Mouse (Mus musculus): ENCODE measurements around the gene Parp16. TPM values are rescaled to one million over a fixed set of nuclear protein-coding genes. Genes with fewer than 3 reads are reported as not detected.
A peak's percentile ranks its signal among the peaks of the same experiment; 100 is the strongest.
"Not testable (repeated sequence)": the region's sequence is repeated elsewhere in the genome, so short reads cannot be mapped to it uniquely, and the experiment has no call there.

The Parp16 gene
- total RNA-seq, 2 experiments from 2014 or later: 3.6 to 3.9 TPM

- Histone ChIP-seq H3K27ac (peak overlapping the region; percentile 88), H3K4me3 (peak overlapping the region; percentile 40)
- intact Hi-C loops (cut with DNase I): no loop called here
- no peak for TF ChIP-seq CTCF (IDR thresholded peaks at IDR 0.05)
- DNase-seq: peak; percentile 73
These were observed 22.5 kb downstream of the Parp16 start for GRCm38 (mm10) chr9:65217661-65218060.

- DNase-seq: no peak
- intact Hi-C loops (cut with DNase I): no loop called here
- H3K4me3 ChIP-seq: peak overlapping the region; percentile 40; the same call in 1 of the 2 replicates
These were observed 23.8 kb downstream of the Parp16 start for GRCm38 (mm10) chr9:65218916-65219315.

GRCm38 (mm10) chr9:65220398-65220797 lies 25.2 kb downstream of the Parp16 start:
- intact Hi-C loops (cut with DNase I): loop anchor here (10.0 kb wide), 1 partner anchor 214 kb away; the partner anchor contains the start of gene Mtfmt
- not testable (repeated sequence) for H3K4me3 ChIP-seq, H3K27ac ChIP-seq, DNase-seq

More at GRCm38 (mm10) chr9:65218916-65219315, 23.8 kb downstream of the Parp16 start:
- peak overlapping the region; percentile 88 for H3K27ac ChIP-seq
- no peak for TF ChIP-seq CTCF (IDR thresholded peaks at IDR 0.05)

- DNase-seq: no peak
- H3K4me3 ChIP-seq: no peak overlapping the region
- no peak for TF ChIP-seq CTCF (IDR thresholded peaks at IDR 0.05)
- no peak overlapping the region for H3K27ac ChIP-seq
- intact Hi-C loops (cut with DNase I): loop anchor here (10.0 kb wide), 1 partner anchor 211 kb away; the partner anchor contains the start of gene Mtfmt
These were observed 28.8 kb downstream of the Parp16 start for GRCm38 (mm10) chr9:65223927-65224326.

- H3K27ac ChIP-seq: no peak overlapping the region
- DNase-seq: peak; percentile 48
- TF ChIP-seq CTCF (IDR thresholded peaks at IDR 0.05): peak; percentile 77
- intact Hi-C loops (cut with DNase I): loop anchor here (1.0 to 10.0 kb wide), 2 partner anchors 58 to 209 kb away; partner anchors contain the start of gene Mtfmt
- no peak overlapping the region for H3K4me3 ChIP-seq
These were observed 30.6 kb downstream of the Parp16 start for GRCm38 (mm10) chr9:65225795-65226194.

GRCm38 (mm10) chr9:65230250-65230649 lies 35.1 kb downstream of the Parp16 start:
- peak; percentile 14; the same call in 1 of the 2 replicates for TF ChIP-seq CTCF (IDR thresholded peaks at IDR 0.05)
- no peak for DNase-seq
- H3K27ac ChIP-seq: no peak overlapping the region
- no peak overlapping the region for H3K4me3 ChIP-seq
- intact Hi-C loops (cut with DNase I): no loop called here

- intact Hi-C loops (cut with DNase I): no loop called here
- Histone ChIP-seq H3K4me3 (no peak overlapping the region), H3K27ac (no peak overlapping the region)
- TF ChIP-seq CTCF (IDR thresholded peaks at IDR 0.05): no peak
- DNase-seq: peak; percentile 46
These were observed 36.1 kb downstream of the Parp16 start for GRCm38 (mm10) chr9:65231284-65231683.

GRCm38 (mm10) chr9:65233243-65233985 lies 38.3 kb downstream of the Parp16 start:
- no peak for DNase-seq
- TF ChIP-seq CTCF (IDR thresholded peaks at IDR 0.05): no peak
- intact Hi-C loops (cut with DNase I): no loop called here
- Histone ChIP-seq H3K4me3 (no peak overlapping the region), H3K27ac (no peak overlapping the region)

- Histone ChIP-seq H3K4me3 (no peak overlapping the region), H3K27ac (no peak overlapping the region)
- no peak for TF ChIP-seq CTCF (IDR thresholded peaks at IDR 0.05)
- DNase-seq: no peak
- intact Hi-C loops (cut with DNase I): no loop called here
These were observed 39.6 kb downstream of the Parp16 start for GRCm38 (mm10) chr9:65234734-65235133.

- Histone ChIP-seq H3K27ac (no peak overlapping the region), H3K4me3 (no peak overlapping the region)
- TF ChIP-seq CTCF (IDR thresholded peaks at IDR 0.05): no peak
- DNase-seq: no peak
- intact Hi-C loops (cut with DNase I): no loop called here
These were observed 40.4 kb downstream of the Parp16 start for GRCm38 (mm10) chr9:65235601-65236000.

GRCm38 (mm10) chr9:65237616-65238015 lies 42.5 kb downstream of the Parp16 start:
- TF ChIP-seq CTCF (IDR thresholded peaks at IDR 0.05): no peak
- H3K4me3 ChIP-seq: no peak overlapping the region
- peak overlapping the region; percentile 71 for H3K27ac ChIP-seq
- intact Hi-C loops (cut with DNase I): no loop called here
- peak; percentile 67 for DNase-seq

- no peak overlapping the region for H3K4me3 ChIP-seq
- intact Hi-C loops (cut with DNase I): no loop called here
- peak overlapping the region; percentile 71 for H3K27ac ChIP-seq
- TF ChIP-seq CTCF (IDR thresholded peaks at IDR 0.05): no peak
- peak; percentile 49 for DNase-seq
These were observed 43.1 kb downstream of the Parp16 start for GRCm38 (mm10) chr9:65238191-65238760.

GRCm38 (mm10) chr9:65239176-65239575 lies 44.0 kb downstream of the Parp16 start:
- DNase-seq: no peak
- H3K4me3 ChIP-seq: no peak overlapping the region
- intact Hi-C loops (cut with DNase I): no loop called here
- TF ChIP-seq CTCF (IDR thresholded peaks at IDR 0.05): no peak
- H3K27ac ChIP-seq: no peak overlapping the region

Measured in gastrocnemius, adult 2 months (tissue).